Mouse (Mus musculus) limb, embryonic 13.5 days (tissue): ENCODE data around the gene Gm44965. TPM values are rescaled to one million over a fixed set of nuclear protein-coding genes. Genes with fewer than 3 reads are reported as not detected.
A peak's percentile ranks its signal among the peaks of the same experiment; 100 is the strongest.

Source experiments
- ATAC-seq: fragments of 200-750 bp; cut with Nextera tagmentation; 2 replicates; pipeline ENCODE4 v1.8.0; 2017; ENCODE audit warnings: low read depth, moderate number of reproducible peaks, moderate TSS enrichment; ENCODE audit not compliant: low FRiP score
- H3K27ac ChIP-seq: fragments of 300-500 bp; sonication (generic); 2 replicates; pipeline ENCODE4 v1.5.1; 2015; ENCODE audit warnings: inconsistent platforms, mild to moderate bottlenecking, moderate library complexity
- H3K27me3 ChIP-seq: fragments of 300-500 bp; sonication (generic); 2 replicates; pipeline ENCODE4 v1.6.1; 2015; ENCODE audit warnings: mild to moderate bottlenecking, inconsistent platforms
- H3K36me3 ChIP-seq: fragments of 300-500 bp; sonication (generic); 2 replicates; pipeline ENCODE4 v1.6.1; 2015; ENCODE audit warnings: inconsistent platforms, mild to moderate bottlenecking, moderate library complexity
- H3K4me1 ChIP-seq: fragments of 300-500 bp; sonication (generic); 2 replicates; pipeline ENCODE4 v1.6.1; 2015; ENCODE audit warnings: inconsistent platforms
- H3K4me2 ChIP-seq: fragments of 300-500 bp; sonication (generic); replicated peaks from 2 replicates; pipeline ENCODE4 v1.6.1; 2015; ENCODE audit warnings: inconsistent platforms, mild to moderate bottlenecking, moderate library complexity
- H3K4me3 ChIP-seq: fragments of 300-500 bp; sonication (generic); 2 replicates; pipeline ENCODE4 v1.5.1; 2015; ENCODE audit warnings: moderate library complexity, mild to moderate bottlenecking, inconsistent platforms
- H3K9ac ChIP-seq: fragments of 300-500 bp; sonication (generic); 2 replicates; pipeline ENCODE4 v1.6.1; 2015; ENCODE audit warnings: mild to moderate bottlenecking, inconsistent platforms
- H3K9me3 ChIP-seq: fragments of 300-500 bp; sonication (generic); 2 replicates; pipeline ENCODE4 v1.6.1; 2016; ENCODE audit warnings: inconsistent platforms
- WGBS: fragments of 180-500 bp; shearing (Covaris S2); methylation state at CpG from one replicate; pipeline ENCODE4 v1.1.7; 2015; 5-methylcytosine and 5-hydroxymethylcytosine counted together
- polyA plus RNA-seq: library from polyadenylated mRNA; unstranded; fragments of >200 nt; fragmentation: Nextera tagmentation; extraction: Ambion mirVana; gene quantifications from 2 replicates; pipeline ENCODE4 v1.2.1, GENCODE M21; 2015

Gene Gm44965
- polyA plus RNA-seq, 1 experiment from 2014 or later: not detected

DNA sequence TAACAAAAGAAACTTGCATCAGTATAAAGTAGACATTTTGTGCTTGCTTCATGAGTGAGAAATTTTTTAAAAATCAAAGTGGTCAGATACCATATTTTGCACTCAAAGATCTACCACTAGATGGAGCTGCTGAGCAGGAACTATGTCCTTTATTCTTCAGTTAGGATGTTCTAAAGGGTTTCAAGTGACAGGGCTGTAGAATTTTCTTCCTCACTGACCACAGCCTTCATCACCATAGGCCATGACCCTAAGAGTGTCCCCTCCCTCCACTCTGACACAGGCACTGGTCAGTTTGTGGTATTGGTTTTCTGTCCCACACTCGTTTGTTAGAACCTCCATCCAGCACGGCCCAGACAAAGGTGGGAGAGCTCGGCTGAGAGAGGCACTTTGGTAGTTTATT is 11.7 kb upstream of the Gm44965 start:
- Histone ChIP-seq H3K36me3 (no peaks in the 10 kb centered on the region), H3K4me2 (no peak overlapping the region), H3K9ac (no peak overlapping the region), H3K4me3 (no peak overlapping the region), H3K9me3 (no peaks in the 10 kb centered on the region), H3K27ac (no peak overlapping the region), H3K4me1 (no peaks in the 10 kb centered on the region), H3K27me3 (no peaks in the 10 kb centered on the region)
- 80% methylated on average over 3 of the region's 3 CpGs for WGBS
- ATAC-seq: no peak

DNA sequence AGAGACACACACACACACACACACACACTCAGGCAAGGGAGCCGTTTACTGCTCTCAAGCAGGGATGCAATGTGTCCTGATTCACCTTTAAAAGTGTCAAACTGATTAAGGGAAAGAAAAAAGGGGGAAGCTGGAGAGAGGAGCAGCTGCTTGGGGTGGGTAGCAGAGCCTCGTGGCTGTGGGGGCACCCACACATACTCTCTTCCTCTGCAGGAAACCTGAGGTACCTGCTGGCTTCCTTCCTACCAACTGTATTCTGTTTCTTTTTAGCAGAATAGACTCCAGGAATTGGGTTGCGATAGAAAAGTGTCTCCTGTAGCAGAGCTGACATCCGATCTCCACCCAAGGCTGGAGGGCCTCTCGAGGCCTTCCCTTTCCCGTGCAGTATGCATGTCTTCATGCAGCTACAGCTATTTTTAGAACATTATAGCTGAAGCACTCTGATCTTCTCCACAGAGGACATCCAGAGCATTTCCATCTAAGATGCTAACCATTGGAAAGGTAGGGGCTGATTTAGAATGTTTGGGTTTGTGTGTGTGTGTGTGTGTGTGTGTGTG is 4.5 kb upstream of the Gm44965 start, which contains the start of gene Gm45021:
Gm45021 (plus strand) TSS at position 417 of the 557 bp plus-strand sequence.
- no peaks in the 10 kb centered on the region for H3K9me3 ChIP-seq
- no peaks in the 10 kb centered on the region for H3K36me3 ChIP-seq
- peaks cover 10% of the 10 kb centered on the region for H3K4me1 ChIP-seq
- ATAC-seq: no peak
- WGBS: 42% methylated on average over 6 of the region's 6 CpGs
- no peak within 1 kb of the TSS for H3K4me3 ChIP-seq
- no peak within 1 kb of the TSS for H3K4me2 ChIP-seq
- no peaks in the 10 kb centered on the region for H3K27me3 ChIP-seq
- H3K9ac ChIP-seq: 0 out of 2 replicates have a peak within 1 kb of the TSS, but pooled peaks have one; percentile 39
- peak within 1 kb of the TSS; percentile 28; the same call in 1 of the 2 replicates for H3K27ac ChIP-seq

DNA sequence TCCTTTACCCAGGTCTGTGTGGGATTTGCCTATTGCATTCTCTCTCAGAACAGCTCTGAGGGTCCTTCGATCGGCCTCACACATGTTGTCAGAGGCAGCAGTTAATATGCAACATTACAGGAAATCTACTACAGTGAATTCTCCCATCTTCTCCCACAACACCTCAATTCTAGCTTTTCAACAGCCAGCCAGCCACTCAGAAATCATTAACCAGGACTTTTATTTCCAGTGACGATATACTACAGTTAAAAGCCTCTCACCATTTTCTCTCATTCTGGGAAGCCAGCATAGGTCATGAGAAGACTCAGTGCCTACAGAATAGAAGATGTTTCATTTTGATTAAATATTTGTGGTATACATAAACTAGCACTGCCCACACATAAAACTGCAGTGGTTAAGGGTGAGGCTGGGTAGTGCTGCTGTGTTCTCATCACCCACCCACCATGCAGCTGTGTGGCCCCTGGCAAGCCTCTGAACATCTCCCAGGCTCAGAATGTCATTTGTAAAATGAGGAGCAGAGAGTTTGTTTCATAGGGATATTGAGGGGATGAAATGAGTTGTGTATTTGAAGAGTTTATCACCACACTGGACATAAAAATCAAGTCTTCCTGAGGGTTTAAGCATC is 2.4 kb upstream of the Gm44965 start:
- whole genome bisulfite sequencing: 91% methylated on average over 3 of the region's 3 CpGs

DNA sequence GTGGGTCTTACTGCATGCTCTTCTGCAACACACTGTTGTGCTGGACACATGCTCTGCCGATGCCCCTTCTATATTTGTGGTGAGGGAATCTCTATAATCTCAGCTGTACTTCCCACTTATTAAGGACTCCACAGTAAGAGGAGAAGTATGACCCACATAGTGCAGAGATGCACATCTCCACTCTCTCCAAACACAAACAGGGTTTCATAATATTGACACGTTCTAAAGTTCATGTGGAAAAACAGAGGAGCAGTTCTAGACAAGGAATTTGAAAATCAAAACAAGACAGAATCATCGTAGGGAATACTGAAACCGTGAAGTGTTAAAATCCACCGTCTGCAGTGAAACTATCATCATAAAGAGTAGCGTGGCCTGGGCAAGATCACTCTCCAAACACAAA is 1.9 kb upstream of the Gm44965 start:
- 87% methylated on average over 6 of the region's 6 CpGs for WGBS
- Histone ChIP-seq H3K36me3 (peaks cover 17% of the 10 kb centered on the region), H3K9ac (no peak overlapping the region), H3K9me3 (peaks cover 12% of the 10 kb centered on the region), H3K4me2 (no peak overlapping the region), H3K27me3 (no peaks in the 10 kb centered on the region), H3K27ac (no peak overlapping the region), H3K4me1 (peaks cover 20% of the 10 kb centered on the region), H3K4me3 (no peak overlapping the region)
- ATAC-seq: no peak

More for the DNA sequence above, 2.4 kb upstream of the Gm44965 start:
- peaks cover 7% of the 10 kb centered on the region for H3K9me3 ChIP-seq
- H3K9ac ChIP-seq: no peak overlapping the region
- H3K27me3 ChIP-seq: no peaks in the 10 kb centered on the region
- H3K27ac ChIP-seq: no peak overlapping the region
- no peak overlapping the region for H3K4me2 ChIP-seq
- H3K4me1 ChIP-seq: peaks cover 20% of the 10 kb centered on the region
- no peak for ATAC-seq
- H3K4me3 ChIP-seq: no peak overlapping the region
- peaks cover 12% of the 10 kb centered on the region for H3K36me3 ChIP-seq

DNA sequence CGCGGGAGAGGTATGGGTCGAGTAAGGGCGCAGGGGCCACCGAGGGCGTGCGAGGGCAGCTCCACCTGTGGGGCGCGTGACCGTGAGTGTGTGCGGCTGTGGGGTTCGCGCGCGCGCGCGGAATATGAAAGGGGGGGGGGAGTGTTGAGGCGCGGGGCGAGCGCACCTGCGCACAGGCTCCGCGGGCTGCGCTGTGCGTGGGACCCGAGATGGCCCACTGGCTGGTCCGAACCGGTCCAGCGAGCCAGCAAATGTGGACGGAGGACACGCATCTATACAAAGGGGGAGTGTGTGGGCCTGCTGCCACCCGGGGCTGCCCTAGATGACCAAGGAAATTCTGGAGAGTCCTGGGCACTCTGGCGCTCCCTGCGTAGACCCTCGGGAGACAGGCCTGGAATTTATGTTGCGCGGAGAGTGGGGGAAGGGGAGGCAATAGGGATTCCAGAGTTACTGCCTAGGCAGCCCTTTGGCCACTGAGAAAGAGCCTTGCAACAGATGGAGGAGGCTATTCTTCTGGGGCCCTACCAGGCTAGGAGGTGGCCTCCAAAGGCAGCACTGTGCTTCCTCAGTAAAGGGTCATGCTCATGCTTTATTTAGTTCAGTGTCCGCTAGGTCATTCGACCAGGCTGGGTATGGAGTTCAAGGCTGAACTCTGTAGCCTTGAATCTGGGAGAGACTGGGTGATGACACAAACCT is 450 bp downstream of the Gm44965 start:
- Histone ChIP-seq H3K9ac (peak overlapping the region; percentile 73), H3K27ac (peak overlapping the region; percentile 87), H3K27me3 (no peaks in the 10 kb centered on the region), H3K9me3 (peaks cover 24% of the 10 kb centered on the region), H3K4me1 (peaks cover 18% of the 10 kb centered on the region), H3K4me3 (peak overlapping the region; percentile 73), H3K36me3 (peaks cover 40% of the 10 kb centered on the region), H3K4me2 (peak overlapping the region; percentile 75)
- 1% methylated on average over 38 of the region's 41 CpGs for WGBS
- ATAC-seq: peak; percentile 77

DNA sequence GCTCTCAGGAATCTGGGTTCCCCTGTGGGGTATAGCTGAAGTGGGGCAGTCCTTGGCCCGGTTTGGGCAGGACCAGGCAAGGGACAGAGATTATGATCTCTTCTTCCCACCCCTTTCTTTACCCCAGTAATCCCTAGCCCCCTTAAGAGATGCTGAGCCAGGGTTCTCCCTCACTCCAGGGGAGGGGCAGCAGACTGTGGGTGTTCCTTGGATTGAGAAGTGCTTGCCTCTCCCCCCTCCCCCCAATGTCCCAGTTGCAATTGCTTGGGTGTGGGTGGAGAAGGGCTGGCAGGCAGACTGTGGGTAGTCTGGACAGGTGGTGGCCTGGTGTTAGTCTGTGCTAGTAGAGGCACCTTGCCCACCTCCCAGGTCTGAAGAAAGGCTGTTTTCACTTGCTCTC is 1.5 kb downstream of the Gm44965 start:
- Histone ChIP-seq H3K9me3 (peaks cover 24% of the 10 kb centered on the region), H3K36me3 (peaks cover 51% of the 10 kb centered on the region), H3K4me3 (peak overlapping the region; percentile 73), H3K27ac (no peak overlapping the region), H3K4me2 (peak overlapping the region; percentile 75), H3K4me1 (peaks cover 16% of the 10 kb centered on the region), H3K9ac (no peak overlapping the region; the same call in 1 of the 2 replicates), H3K27me3 (no peaks in the 10 kb centered on the region)
- 42% methylated on average over 1 of the region's 1 CpGs for whole genome bisulfite sequencing
- no peak for ATAC-seq

DNA sequence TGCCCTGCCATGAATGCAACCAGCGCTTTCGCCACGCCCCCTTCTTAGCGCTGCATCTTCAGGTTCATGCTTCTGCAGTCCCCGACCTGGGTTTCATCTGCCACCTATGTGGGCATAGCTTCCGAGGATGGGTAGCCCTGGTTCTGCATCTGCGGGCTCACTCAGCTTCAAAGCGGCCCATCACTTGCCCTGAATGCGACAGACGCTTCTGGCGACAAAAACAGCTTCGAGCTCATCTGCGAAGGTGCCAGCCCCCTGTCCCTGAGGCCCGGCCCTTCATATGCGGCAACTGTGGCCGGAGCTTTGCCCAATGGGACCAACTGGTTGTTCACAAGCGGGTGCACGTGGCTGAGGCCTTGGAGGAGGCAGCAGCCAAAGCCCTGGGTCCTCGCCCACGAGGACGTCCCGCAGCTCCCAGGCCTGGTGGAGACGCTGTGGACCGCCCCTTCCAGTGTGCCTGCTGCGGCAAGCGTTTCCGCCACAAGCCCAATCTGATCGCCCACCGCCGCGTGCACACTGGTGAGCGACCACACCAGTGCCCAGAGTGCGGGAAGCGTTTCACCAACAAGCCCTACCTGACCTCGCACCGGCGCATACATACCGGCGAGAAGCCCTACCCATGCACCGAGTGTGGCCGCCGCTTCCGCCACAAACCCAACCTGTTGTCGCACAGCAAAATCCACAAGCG is 2.9 kb downstream of the Gm44965 start:
- Histone ChIP-seq H3K27me3 (no peaks in the 10 kb centered on the region), H3K27ac (no peak overlapping the region), H3K36me3 (peaks cover 51% of the 10 kb centered on the region), H3K4me2 (no peak overlapping the region), H3K9me3 (peaks cover 24% of the 10 kb centered on the region), H3K4me3 (no peak overlapping the region), H3K9ac (no peak overlapping the region), H3K4me1 (peaks cover 24% of the 10 kb centered on the region)
- WGBS: 94% methylated on average over 45 of the region's 45 CpGs
- ATAC-seq: no peak

DNA sequence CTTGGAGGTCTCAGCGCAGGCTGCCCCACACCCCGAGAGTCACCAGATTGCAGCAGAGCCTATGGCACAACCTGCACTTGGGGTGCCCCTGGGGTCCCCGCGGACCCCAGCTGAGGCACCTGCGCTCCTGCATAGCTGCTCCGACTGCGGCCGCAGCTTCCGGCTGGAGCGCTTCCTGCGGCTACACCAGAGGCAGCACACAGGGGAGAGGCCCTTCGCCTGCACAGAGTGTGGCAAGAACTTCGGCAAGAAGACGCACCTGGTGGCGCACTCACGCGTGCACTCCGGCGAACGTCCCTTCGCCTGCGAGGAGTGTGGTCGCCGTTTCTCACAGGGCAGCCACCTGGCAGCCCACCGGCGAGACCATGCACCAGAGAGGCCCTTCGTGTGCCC is 3.5 kb downstream of the Gm44965 start:
- ATAC-seq: no peak
- peaks cover 51% of the 10 kb centered on the region for H3K36me3 ChIP-seq
- 96% methylated on average over 27 of the region's 27 CpGs for WGBS
- no peak overlapping the region for H3K4me2 ChIP-seq
- no peaks in the 10 kb centered on the region for H3K27me3 ChIP-seq
- peaks cover 24% of the 10 kb centered on the region for H3K9me3 ChIP-seq
- H3K9ac ChIP-seq: no peak overlapping the region
- peaks cover 24% of the 10 kb centered on the region for H3K4me1 ChIP-seq
- no peak overlapping the region for H3K27ac ChIP-seq
- H3K4me3 ChIP-seq: no peak overlapping the region; the same call in 1 of the 2 replicates

DNA sequence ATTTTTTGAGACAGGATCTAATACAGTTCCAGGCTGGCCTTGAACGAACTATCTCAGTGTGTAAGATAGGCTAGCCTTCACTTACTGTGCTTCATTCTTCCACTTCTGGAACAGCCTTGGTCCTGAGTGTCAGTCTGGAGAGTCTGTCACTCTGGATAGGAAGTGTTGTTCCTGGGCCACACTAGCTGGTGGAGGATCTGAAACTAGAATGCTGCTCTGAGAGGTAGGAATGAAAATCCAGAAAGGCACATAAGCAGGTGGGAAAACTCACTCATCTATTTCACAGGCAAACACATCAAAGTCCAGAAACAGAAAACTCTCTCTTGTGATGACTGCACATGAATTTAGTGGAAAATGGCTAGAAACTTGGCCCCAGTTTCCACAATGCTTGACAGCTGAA is 6.9 kb downstream of the Gm44965 start:
- Histone ChIP-seq H3K27me3 (no peaks in the 10 kb centered on the region), H3K27ac (no peak overlapping the region), H3K9ac (no peak overlapping the region), H3K4me2 (no peak overlapping the region), H3K4me3 (no peak overlapping the region), H3K9me3 (peaks cover 24% of the 10 kb centered on the region), H3K36me3 (peaks cover 46% of the 10 kb centered on the region), H3K4me1 (peaks cover 17% of the 10 kb centered on the region)
- ATAC-seq: no peak
- 78% methylated on average over 1 of the region's 1 CpGs for WGBS

DNA sequence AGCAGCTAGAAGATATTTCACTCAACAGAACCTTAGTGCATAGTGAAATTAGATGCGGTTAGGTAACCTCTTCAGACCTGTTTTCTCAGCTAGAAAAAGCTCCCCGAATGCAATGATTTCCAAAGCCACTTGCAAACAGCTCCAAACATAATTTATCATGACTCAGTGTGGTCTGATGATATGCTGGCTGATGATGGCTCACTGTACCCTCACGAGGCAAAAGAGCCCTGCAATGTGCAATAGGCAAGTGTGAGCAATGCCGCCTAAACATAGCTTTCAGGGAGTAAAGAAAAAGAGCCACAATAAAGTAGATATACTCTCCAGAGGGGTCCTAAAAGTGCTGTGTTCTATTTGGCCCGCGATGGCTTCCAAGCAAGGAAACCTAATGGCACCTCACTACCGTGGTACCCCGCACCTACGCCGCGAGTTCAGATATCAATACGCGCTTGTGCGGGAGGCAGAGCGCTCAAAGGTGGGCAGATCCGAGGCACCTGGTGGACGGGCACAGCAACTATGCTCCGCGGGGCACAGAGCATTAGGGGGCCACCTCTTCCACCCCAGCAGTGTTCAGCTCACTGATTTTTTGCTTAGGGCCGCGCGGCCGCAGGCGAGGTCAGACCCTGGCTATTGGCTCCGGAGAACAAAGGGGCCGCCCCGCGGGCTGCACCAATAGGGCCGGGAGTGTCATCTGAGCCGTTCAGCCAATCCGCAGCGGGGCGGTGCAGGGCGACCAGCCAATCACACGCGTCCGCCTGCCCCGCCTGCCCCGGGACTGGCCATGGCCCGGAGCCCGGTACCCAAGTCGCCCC is 7.7 kb downstream of the Gm44965 start, which contains the start of gene Zfp775:
Zfp775 (plus strand) TSS at position 793 of the 809 bp plus-strand sequence.
- Histone ChIP-seq H3K27ac (peak within 1 kb of the TSS; percentile 65), H3K27me3 (no peaks in the 10 kb centered on the region), H3K9ac (peak within 1 kb of the TSS; percentile 82), H3K4me2 (peak within 1 kb of the TSS; percentile 94), H3K4me3 (peak within 1 kb of the TSS; percentile 77), H3K9me3 (peaks cover 16% of the 10 kb centered on the region), H3K36me3 (peaks cover 38% of the 10 kb centered on the region), H3K4me1 (peaks cover 17% of the 10 kb centered on the region)
- 5% methylated on average over 42 of the region's 42 CpGs for WGBS
- peak; percentile 98 for ATAC-seq

DNA sequence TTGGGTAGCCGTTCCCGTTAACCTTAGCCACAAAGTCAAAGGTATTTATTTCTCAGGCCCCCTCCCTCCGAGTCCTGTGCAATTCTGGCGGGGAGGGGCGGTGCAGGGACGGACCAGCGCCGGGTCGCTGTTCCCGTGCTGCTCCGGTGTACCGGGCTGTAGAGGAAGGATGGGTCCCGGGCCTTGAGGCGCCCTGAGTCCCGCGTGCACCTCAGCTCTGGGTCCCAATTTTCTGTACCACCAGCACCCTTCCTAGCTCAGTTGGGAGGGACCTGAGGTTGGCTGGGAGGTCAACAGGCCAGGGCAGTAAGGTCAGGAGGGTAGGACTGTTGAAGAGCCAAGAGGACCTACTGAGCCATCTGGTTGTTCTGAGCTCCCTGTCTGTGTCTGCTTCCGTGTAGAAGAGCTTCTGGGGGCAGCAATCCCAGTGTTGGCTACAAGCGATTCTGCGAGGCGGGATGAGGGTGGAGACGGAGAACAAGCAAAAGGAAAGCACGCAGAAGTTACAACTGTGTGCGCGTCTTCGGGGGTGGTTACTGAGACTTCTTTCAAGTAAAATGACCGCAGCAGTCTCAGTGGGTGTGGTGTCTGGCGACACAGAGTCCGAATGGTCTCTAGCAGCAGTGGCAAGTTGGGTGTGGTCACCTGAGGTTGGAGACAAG is 8.5 kb downstream of the Gm44965 start:
- H3K4me1 ChIP-seq: peaks cover 17% of the 10 kb centered on the region
- peak; percentile 83 for ATAC-seq
- 1% methylated on average over 28 of the region's 28 CpGs for WGBS

More for the DNA sequence above, 8.5 kb downstream of the Gm44965 start:
- Histone ChIP-seq H3K4me2 (peak overlapping the region; percentile 94), H3K9ac (peak overlapping the region; percentile 82), H3K27me3 (no peaks in the 10 kb centered on the region), H3K27ac (peak overlapping the region; percentile 58), H3K4me3 (peak overlapping the region; percentile 77), H3K36me3 (peaks cover 30% of the 10 kb centered on the region), H3K9me3 (peaks cover 8% of the 10 kb centered on the region)
